In genomic region chr6:89045436-89045966, GRCm38 (mm10) we compare ENCODE assay signal across 17 mouse cellular contexts.
A peak's percentile ranks its signal among the peaks of the same experiment; 100 is the strongest.
DNase-seq lines count a peak whose midpoint lies in the region.
"Had no signal": no experiment of that assay in that cellular context is flagged by ENCODE, and none has a peak within 500 bp of the region (broad histone marks: within the 10 kb centered on the region; RNA-seq: fewer than 3 reads in every experiment).

No protein-coding gene starts in this region.

- peak; percentile 32 to 71 for DNase-seq in lung, adult 18-20 months
- DNase-seq in lung, postnatal 10 days, result peak; percentile 61
- peak; percentile 82 for DNase-seq in lung, postnatal 36 days
- no peak for DNase-seq in right cerebral cortex, postnatal 36 days (ENCODE audit: low spot score in 2 of 2)
- no peak for DNase-seq in urinary bladder, adult 2 months (ENCODE audit: low spot score)
- DNase-seq in MN1 (ENCODE audit: low spot score), result no peak
- DNase-seq: adrenal gland, adult 8-10 months; adrenal gland, postnatal 25 days; B cell, adult 2 months; cerebellum, adult 11-12 months; cerebellum, adult 8-10 months; cerebellum, postnatal 10 days; cerebellum, postnatal 36 days; gastrocnemius, adult 2 months; gastrocnemius, postnatal 25 days; heart, adult 18-20 months; heart, postnatal 10 days had no signal

Comparison
In these comparisons a context has a peak if more than half of its experiments do, and no peak if none do; other contexts are left out.
1. DNase-seq: peak in lung, adult 18-20 months (2 of 2), lung, postnatal 10 days (single experiment) and lung, postnatal 36 days (single experiment); none in right cerebral cortex, postnatal 36 days (0 of 2), urinary bladder, adult 2 months (single experiment) and MN1 (single experiment).